Mouse (Mus musculus) fat pad, adult 2 months (tissue): Measurements from ENCODE around the gene Cnr2.

Experiments
- DNase-seq: peaks from one replicate; pipeline ENCODE4 v3.0.0-alpha.2; 2011; ENCODE audit warnings: low read depth, low spot score; ENCODE audit errors: extremely low read depth

Gene Cnr2

DNA sequence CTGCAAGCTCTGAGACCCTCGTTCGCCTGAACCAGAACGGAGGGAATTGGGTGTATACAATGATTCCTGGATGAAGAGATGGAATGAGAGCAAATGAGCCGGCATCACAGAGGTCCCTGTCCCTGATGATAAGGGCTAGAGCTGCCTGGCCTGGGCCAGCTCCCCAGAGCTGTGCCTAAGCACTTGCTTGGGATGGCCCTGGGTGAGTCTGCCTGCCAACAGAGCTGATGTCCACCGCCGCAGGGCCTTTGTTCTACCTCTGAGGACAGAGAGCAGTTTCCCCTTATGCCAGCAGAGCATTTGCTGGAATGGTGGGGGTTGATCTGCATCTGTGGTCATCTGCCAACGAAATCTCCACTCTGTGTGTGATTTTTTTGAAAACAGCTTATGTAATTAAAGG, 67.0 kb downstream of the Cnr2 start:
- DNase-seq, result no peak

DNA sequence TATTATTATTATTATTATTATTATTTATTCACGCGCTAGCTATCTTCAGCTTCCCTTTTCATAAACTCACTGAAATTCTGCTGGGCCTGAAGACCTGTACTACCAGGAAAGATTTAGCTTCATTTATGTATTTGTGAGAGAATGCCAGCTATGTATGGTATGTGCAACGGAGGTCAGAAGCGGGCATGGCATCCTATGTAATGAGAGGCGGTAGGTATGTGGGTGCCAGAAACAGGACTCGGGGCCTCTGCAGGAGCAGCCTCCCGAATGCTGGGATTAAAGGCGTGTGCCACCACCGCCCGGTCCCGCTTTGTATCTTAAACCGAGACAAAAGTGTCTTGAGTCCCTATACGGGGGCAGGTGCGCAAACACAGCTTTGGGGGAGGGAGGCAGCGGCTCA, 67.8 kb downstream of the Cnr2 start:
- no peak for DNase-seq

- peak; percentile 77 for DNase-seq
Observed at GRCm38 (mm10) chr4:135963457-135964193, 68.4 kb downstream of the Cnr2 start, which contains the start of gene Gale. Gene Gale (plus strand): TSS chr4:135963727.

- DNase-seq, result peak; percentile 54
Observed at GRCm38 (mm10) chr4:135964426-135964825, 69.2 kb downstream of the Cnr2 start.

DNA sequence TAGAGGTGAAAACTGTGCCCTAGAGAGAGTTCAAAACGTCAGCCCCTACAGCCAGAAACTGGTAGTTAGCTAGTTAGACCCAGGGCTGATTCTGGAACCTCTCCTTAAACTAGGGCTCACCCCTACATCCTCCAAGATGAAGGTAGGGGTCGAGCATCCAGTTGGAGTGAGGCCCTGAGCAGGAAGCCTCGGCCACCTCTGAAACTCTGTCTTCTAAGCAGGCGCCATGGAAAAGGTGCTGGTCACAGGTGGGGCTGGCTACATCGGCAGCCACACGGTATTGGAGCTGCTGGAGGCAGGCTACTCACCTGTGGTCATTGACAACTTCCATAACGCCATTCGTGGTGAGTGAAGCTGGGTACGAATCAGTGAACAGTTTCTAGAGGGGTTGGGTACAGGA, 69.9 kb downstream of the Cnr2 start:
- no peak for DNase-seq

DNA sequence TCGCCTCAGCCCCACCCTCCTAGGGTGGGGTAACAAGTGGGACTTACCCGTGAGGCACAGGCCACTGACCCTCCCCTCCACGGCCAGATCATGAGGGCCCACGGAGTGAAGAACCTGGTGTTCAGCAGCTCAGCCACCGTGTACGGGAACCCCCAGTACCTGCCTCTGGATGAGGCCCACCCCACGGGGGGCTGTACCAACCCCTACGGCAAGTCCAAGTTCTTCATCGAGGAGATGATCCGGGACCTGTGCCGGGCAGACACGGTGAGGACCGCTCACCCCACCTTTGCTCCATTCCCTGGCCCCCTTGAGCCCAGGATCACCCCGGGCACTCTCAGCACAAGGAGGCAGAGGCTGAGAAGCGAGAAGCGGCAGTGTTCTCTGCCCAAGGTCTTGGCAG, 71.1 kb downstream of the Cnr2 start:
- DNase-seq, result no peak

GRCm38 (mm10) chr4:135967086-135967760, 72.0 kb downstream of the Cnr2 start:
- DNase-seq, result no peak

- DNase-seq, result no peak
Observed at GRCm38 (mm10) chr4:135968271-135968869, 73.2 kb downstream of the Cnr2 start.

GRCm38 (mm10) chr4:135969070-135969750, 74.0 kb downstream of the Cnr2 start:
- DNase-seq, result no peak
